Mouse (Mus musculus) CH12.LX (cell line): ENCODE measurements around the gene P2ry6. TPM values are rescaled to one million over a fixed set of nuclear protein-coding genes. Genes with fewer than 3 reads are reported as not detected.

Source experiments
- DNase-seq: peaks from one replicate; pipeline ENCODE4 v3.0.0-alpha.2; 2013; ENCODE audit errors: extremely low read depth
- H3K27ac ChIP-seq: 2 replicates; pipeline ENCODE4 v1.5.1; 2012; ENCODE audit warnings: low read depth, mild to moderate bottlenecking, control low read depth, moderate library complexity; ENCODE audit not compliant: insufficient read depth
- H3K27me3 ChIP-seq: replicated peaks from 2 replicates; pipeline ENCODE3; 2012; ENCODE audit warnings: inconsistent platforms
- H3K36me3 ChIP-seq, 2 experiments: replicated peaks in 1 of 2; 2 replicates each; pipeline versions ENCODE3 to v1.6.1; 2012; ENCODE audit warnings: inconsistent platforms in 1 of 2, low read length in 1 of 2, mild to moderate bottlenecking in 1 of 2, mixed read lengths in 1 of 2, moderate library complexity in 1 of 2; ENCODE audit not compliant: control insufficient read depth in 1 of 2, insufficient read depth in 1 of 2
- H3K4me1 ChIP-seq, 2 experiments: 2 replicates each; pipeline ENCODE4 v1.6.1; 2012; ENCODE audit warnings: inconsistent platforms in 1 of 2, moderate library complexity in 1 of 2; ENCODE audit not compliant: insufficient read depth in 2 of 2, control insufficient read depth in 1 of 2
- H3K4me2 ChIP-seq: 2 replicates; pipeline ENCODE4 v1.6.1; 2012; ENCODE audit warnings: low read depth, mild to moderate bottlenecking, control low read depth; ENCODE audit not compliant: poor library complexity, insufficient read depth, severe bottlenecking
- H3K4me3 ChIP-seq, 3 experiments: fragments of 150-350 bp in 1 of 3; sonication (generic) in 1 of 3; replicated peaks in 1 of 3; 2 replicates each; pipeline versions ENCODE3 to v1.5.1; 2011 to 2012; ENCODE audit warnings: low read depth in 2 of 3, low read length in 2 of 3, mild to moderate bottlenecking in 2 of 3, moderate library complexity in 2 of 3, control low read depth in 1 of 3, improper control_type of control experiment in 1 of 3, inconsistent platforms in 1 of 3, mixed read lengths in 1 of 3; ENCODE audit not compliant: poor library complexity in 1 of 3
- H3K79me2 ChIP-seq: replicated peaks from 2 replicates; pipeline ENCODE4 v1.6.1; 2012; ENCODE audit warnings: mild to moderate bottlenecking, moderate library complexity; ENCODE audit not compliant: control insufficient read depth, poor library complexity, insufficient read depth, severe bottlenecking; ENCODE audit errors: extremely low read depth
- H3K9ac ChIP-seq: 2 replicates; pipeline ENCODE4 v1.6.1; 2012; ENCODE audit warnings: low read depth, mild to moderate bottlenecking, control low read depth, moderate library complexity; ENCODE audit not compliant: insufficient read depth
- H3K9me3 ChIP-seq: replicated peaks from 2 replicates; pipeline ENCODE3; 2012; ENCODE audit warnings: low read length, inconsistent platforms, mixed read lengths
- CHD1 ChIP-seq: IDR thresholded peaks from 2 replicates; pipeline ENCODE4 v1.6.1; 2012; ENCODE audit warnings: low read depth, low read length, improper control_type of control experiment, inconsistent platforms
- CTCF ChIP-seq, 2 experiments: IDR thresholded peaks in 1 of 2; conservative IDR thresholded peaks in 1 of 2; 2 replicates each; pipeline ENCODE4 v1.5.1; 2011 to 2012; ENCODE audit warnings: low read depth in 2 of 2, low read length in 2 of 2, improper control_type of control experiment in 1 of 2, inconsistent platforms in 1 of 2, mild to moderate bottlenecking in 1 of 2, moderate library complexity in 1 of 2
- ELF1 ChIP-seq: IDR thresholded peaks from 2 replicates; pipeline ENCODE4 v1.6.1; 2014; ENCODE audit warnings: low read depth, mild to moderate bottlenecking, inconsistent platforms, low read length, improper control_type of control experiment
- EP300 ChIP-seq: IDR thresholded peaks from 2 replicates; pipeline ENCODE4 v1.6.1; 2011; ENCODE audit warnings: low read length, improper control_type of control experiment
- ETS1 ChIP-seq: conservative IDR thresholded peaks from 2 replicates; pipeline ENCODE4 v1.6.1; 2012; ENCODE audit warnings: low read depth, mild to moderate bottlenecking, inconsistent platforms, low read length, improper control_type of control experiment, moderate library complexity
- GABPA ChIP-seq: IDR thresholded peaks from 2 replicates; pipeline ENCODE4 v1.6.1; 2012; ENCODE audit warnings: low read depth, low read length, improper control_type of control experiment, inconsistent platforms; ENCODE audit not compliant: insufficient replicate concordance
- HCFC1 ChIP-seq: IDR thresholded peaks from 2 replicates; pipeline ENCODE4 v1.6.1; 2012; ENCODE audit warnings: low read depth, mild to moderate bottlenecking, inconsistent platforms, low read length, improper control_type of control experiment
- IRF4 ChIP-seq: IDR thresholded peaks from 2 replicates; pipeline ENCODE4 v1.6.1; 2014; ENCODE audit warnings: low read depth, mild to moderate bottlenecking, inconsistent platforms, low read length, improper control_type of control experiment
- JUND ChIP-seq: conservative IDR thresholded peaks from 2 replicates; pipeline ENCODE4 v1.6.1; 2011; ENCODE audit warnings: low read depth, low read length, improper control_type of control experiment
- KAT2A ChIP-seq: IDR thresholded peaks from 2 replicates; pipeline ENCODE4 v1.6.1; 2012; ENCODE audit warnings: low read length, improper control_type of control experiment, inconsistent platforms; ENCODE audit not compliant: insufficient replicate concordance
- MAFK ChIP-seq: IDR thresholded peaks from 2 replicates; pipeline ENCODE4 v1.6.1; 2011; ENCODE audit warnings: low read length, improper control_type of control experiment; ENCODE audit not compliant: insufficient replicate concordance
- MAZ ChIP-seq: IDR thresholded peaks from 2 replicates; pipeline ENCODE4 v1.6.1; 2012; ENCODE audit warnings: low read depth, mild to moderate bottlenecking, inconsistent platforms, low read length, improper control_type of control experiment, moderate library complexity
- MEF2A ChIP-seq: IDR thresholded peaks from 2 replicates; pipeline ENCODE4 v1.6.1; 2014; ENCODE audit warnings: low read depth, mild to moderate bottlenecking, inconsistent platforms, low read length, improper control_type of control experiment, borderline replicate concordance
- MXI1 ChIP-seq: IDR thresholded peaks from 2 replicates; pipeline ENCODE4 v1.6.1; 2011; ENCODE audit warnings: mild to moderate bottlenecking, low read depth, low read length, improper control_type of control experiment
- MYC ChIP-seq: IDR thresholded peaks from 2 replicates; pipeline ENCODE4 v1.6.1; 2011; ENCODE audit warnings: low read depth, mild to moderate bottlenecking, improper control_type of control experiment, low read length
- NELFE ChIP-seq: IDR thresholded peaks from 2 replicates; pipeline ENCODE4 v1.6.1; 2011; ENCODE audit warnings: low read depth, low read length, improper control_type of control experiment
- NRF1 ChIP-seq: IDR thresholded peaks from 2 replicates; pipeline ENCODE4 v1.6.1; 2014; ENCODE audit warnings: low read depth, mild to moderate bottlenecking, inconsistent platforms, low read length, improper control_type of control experiment, moderate library complexity
- POLR2A ChIP-seq: IDR thresholded peaks from 2 replicates; pipeline ENCODE4 v1.6.1; 2011; ENCODE audit warnings: low read depth, mild to moderate bottlenecking, improper control_type of control experiment, low read length
- RAD21 ChIP-seq: IDR thresholded peaks from 2 replicates; pipeline ENCODE4 v1.6.1; 2011; ENCODE audit warnings: low read depth, mild to moderate bottlenecking, low read length, improper control_type of control experiment, moderate library complexity
- RCOR1 ChIP-seq: conservative IDR thresholded peaks from 2 replicates; pipeline ENCODE4 v1.6.1; 2012; ENCODE audit warnings: low read depth, mild to moderate bottlenecking, inconsistent platforms, low read length, improper control_type of control experiment
- UBTF ChIP-seq: IDR thresholded peaks from 2 replicates; pipeline ENCODE4 v1.6.1; 2012; ENCODE audit warnings: low read depth, mild to moderate bottlenecking, inconsistent platforms, low read length, improper control_type of control experiment, moderate library complexity
- ZMIZ1 ChIP-seq: IDR thresholded peaks from 2 replicates; pipeline ENCODE4 v1.6.1; 2012; ENCODE audit warnings: low read depth, mild to moderate bottlenecking, inconsistent platforms, low read length, improper control_type of control experiment
- dilution Hi-C: fragments of 300-500 bp; cut with MboI; formaldehyde crosslinking; loops from 2 replicates; pipeline ENCODE4 v1.14.3; 2020; ENCODE audit warnings: low sequenced_read_pairs; ENCODE audit not compliant: extremely low pct_unique_long_range_greater_than_20kb, extremely low pct_ligation_motif_present
- in situ Hi-C: fragments of 300-500 bp; cut with MboI; formaldehyde crosslinking; loops from 3 replicates; pipeline ENCODE4 v1.14.3; 2019; ENCODE audit warnings: low sequenced_read_pairs, low pct_ligation_motif_present, low pct_unique_long_range_greater_than_20kb, mixed read lengths
- polyA plus RNA-seq: library from polyadenylated mRNA; unstranded; fragments of >175 nt; gene quantifications from 2 replicates; pipeline ENCODE4 v1.2.1, GENCODE M21; 2012; ENCODE audit warnings: low read depth; ENCODE audit not compliant: insufficient read length
- total RNA-seq, 2 experiments: library from RNA; depleted of rRNA; stranded (reverse); fragments of 300-350 nt in 1 of 2; fragments of >200 nt in 1 of 2; gene quantifications; 2 replicates each; pipeline ENCODE4 v1.2.3; 2012 to 2014

Gene P2ry6
- total and polyA plus RNA-seq, 3 experiments, result 0.17 to 1.5 TPM; not detected in 1

DNA sequence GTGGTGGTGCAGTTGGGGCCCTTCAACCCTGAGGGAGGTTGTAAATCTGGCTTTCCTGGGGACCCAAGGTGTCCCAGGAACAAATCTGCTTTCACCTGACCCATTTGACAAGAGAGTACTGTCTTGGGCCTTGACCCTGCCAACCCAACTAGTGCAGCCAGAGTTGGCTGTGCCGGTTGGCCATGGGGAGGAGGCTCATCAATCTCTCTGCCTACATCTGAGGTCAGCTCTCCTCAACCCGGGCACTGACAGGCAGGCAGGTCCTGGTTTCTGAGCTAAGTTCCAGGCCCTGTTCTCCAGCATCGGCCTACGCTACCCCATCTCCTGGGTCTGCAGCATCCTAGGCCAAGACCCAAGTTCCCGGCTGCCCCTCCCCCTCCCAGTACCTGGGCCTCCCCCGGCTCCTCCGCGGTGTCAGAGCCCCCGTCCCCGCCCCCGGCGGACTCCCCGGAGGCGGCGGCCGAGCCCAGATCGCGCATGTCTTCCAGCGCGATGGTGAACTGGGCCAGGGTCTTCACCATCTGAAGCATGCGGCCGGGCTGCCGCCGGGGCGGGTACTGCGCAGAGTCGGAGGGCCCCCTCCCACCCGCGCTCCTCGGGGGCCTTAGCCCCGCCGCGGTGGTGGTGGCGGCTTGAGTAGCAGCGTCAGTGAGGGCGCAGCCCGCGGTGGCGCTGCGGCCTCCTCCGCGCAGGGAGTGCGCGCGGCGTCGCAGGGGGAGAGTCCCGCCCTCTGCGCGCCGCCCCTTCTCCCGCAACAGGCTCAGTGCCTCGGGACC lies 80.2 kb downstream of the P2ry6 start:
- H3K27me3 ChIP-seq, result peaks cover 19% of the 10 kb centered on the region
- peak overlapping the region; percentile 68 for H3K9ac ChIP-seq
- TF ChIP-seq CTCF (conservative IDR thresholded peaks at IDR 0.05 in 1 of 2, IDR thresholded peaks at IDR 0.05 in 1 of 2; ENCODE audit: low read depth in 2 of 2, low read length in 2 of 2) (peak in 1 of 2 experiments; percentile 18; a peak in 2 of 4 replicates), EP300 (no peak), ZMIZ1 (peak; percentile 22; the same call in 1 of the 2 replicates), NRF1 (peak; percentile 75), ELF1 (no peak), POLR2A (peak; percentile 64; the same call in 1 of the 2 replicates), HCFC1 (0 out of 2 replicates have a peak, but pooled peaks have one; percentile 36), UBTF (0 out of 2 replicates have a peak, but pooled peaks have one; percentile 51), MAZ (peak; percentile 57), NELFE (0 out of 2 replicates have a peak, but pooled peaks have one; percentile 27)
- H3K4me2 ChIP-seq, result peak overlapping the region; percentile 54
- in situ Hi-C loops, result loop anchor here (5.0 kb wide), 1 partner anchor 37 kb away; no protein-coding TSS in a partner anchor
- H3K27ac ChIP-seq, result no peak overlapping the region
- peak overlapping the region; percentile 63 to 77 (median 68) for H3K4me3 ChIP-seq
- peaks cover 2 to 13% of the 10 kb centered on the region in 2 experiments for H3K36me3 ChIP-seq
- no peaks in the 10 kb centered on the region for H3K79me2 ChIP-seq
- dilution Hi-C loops, result no loop called here
- H3K9me3 ChIP-seq, result no peaks in the 10 kb centered on the region
- H3K4me1 ChIP-seq, result peaks cover 3 to 19% of the 10 kb centered on the region in 2 experiments
- DNase-seq, result peak; percentile 48

DNA sequence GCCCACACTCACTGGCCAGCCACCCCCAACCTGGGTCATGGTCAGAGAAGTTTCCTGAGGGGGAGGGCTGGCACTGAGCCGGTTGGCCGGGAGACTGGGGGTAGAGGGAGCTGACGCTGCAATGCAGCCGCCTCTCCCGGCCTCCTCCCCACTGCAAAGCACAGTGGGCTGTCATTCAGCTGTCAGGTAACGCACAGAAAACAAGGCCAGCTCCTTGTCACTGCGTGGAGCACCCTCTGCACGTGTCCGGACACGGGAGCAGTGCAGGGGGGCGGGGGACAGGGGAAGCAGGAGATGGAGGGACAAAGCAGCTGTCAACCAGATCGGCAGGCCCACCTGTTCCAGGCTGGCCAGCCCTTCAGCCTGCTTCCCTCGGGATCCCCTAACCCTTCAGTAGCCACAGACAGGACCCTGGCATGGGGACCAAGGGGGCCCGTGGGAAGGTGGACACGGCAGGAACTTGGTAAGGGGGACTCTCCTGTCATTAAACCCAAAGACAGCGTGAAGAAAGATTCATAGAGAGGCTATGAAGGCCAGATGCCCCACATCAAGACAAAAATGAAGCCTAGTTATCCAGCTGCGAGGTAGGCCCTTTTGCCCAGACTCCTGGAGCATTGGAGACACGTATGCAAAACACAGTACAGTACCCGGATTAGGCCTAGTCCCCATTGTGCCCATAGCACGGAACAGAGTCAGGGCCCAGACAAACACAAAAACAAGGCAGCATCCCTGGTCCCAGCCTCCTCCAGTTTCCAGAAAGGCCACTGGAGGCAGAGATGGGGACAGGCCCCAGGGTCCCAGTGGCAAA lies 81.0 kb downstream of the P2ry6 start:
- H3K27ac ChIP-seq, result no peak overlapping the region
- H3K9ac ChIP-seq, result peak overlapping the region; percentile 68
- dilution Hi-C loops (no loop called here), in situ Hi-C loops (loop anchor here (5.0 kb wide), 1 partner anchor 36 kb away; no protein-coding TSS in a partner anchor)
- DNase-seq, result no peak
- H3K9me3 ChIP-seq, result no peaks in the 10 kb centered on the region
- TF ChIP-seq RAD21, result no peak
- TF ChIP-seq KAT2A, result no peak
- TF ChIP-seq RCOR1, result no peak
- TF ChIP-seq MYC, result no peak
- no peak for TF ChIP-seq CTCF (conservative IDR thresholded peaks at IDR 0.05 in 1 of 2, IDR thresholded peaks at IDR 0.05 in 1 of 2; ENCODE audit: low read depth in 2 of 2, low read length in 2 of 2)
- no peak for TF ChIP-seq IRF4
- no peak for TF ChIP-seq NRF1
- TF ChIP-seq MAFK, result no peak
- no peak for TF ChIP-seq JUND
- TF ChIP-seq CHD1, result no peak
- TF ChIP-seq GABPA, result no peak
- TF ChIP-seq ETS1, result no peak
- TF ChIP-seq MXI1, result no peak
- no peak for TF ChIP-seq MAZ
- no peak for TF ChIP-seq MEF2A
- H3K36me3 ChIP-seq, result peaks cover 2 to 20% of the 10 kb centered on the region in 2 experiments
- H3K79me2 ChIP-seq, result no peaks in the 10 kb centered on the region
- H3K4me3 ChIP-seq, result peak overlapping the region; percentile 63 to 77 (median 68)
- H3K27me3 ChIP-seq, result peaks cover 19% of the 10 kb centered on the region
- H3K4me1 ChIP-seq, result peaks cover 3 to 19% of the 10 kb centered on the region in 2 experiments
- peak overlapping the region; percentile 31 for H3K4me2 ChIP-seq
